Mouse (Mus musculus) brown adipose tissue, adult 24 weeks (tissue): ENCODE measurements at regions not wholly inside any gene's neighbourhood (a gene's known extent, or its start where the extent isn't known, plus 50 kb on each side); places are given as distances from the start of the nearest gene placed in this dataset.

Experiments
- H3K27ac ChIP-seq: fragments of 200-500 bp; replicated peaks from 2 replicates; pipeline ENCODE4 v1.5.1; 2012; ENCODE audit warnings: low read depth, mild to moderate bottlenecking, low read length
- H3K4me1 ChIP-seq: fragments of 200-500 bp; 2 replicates; pipeline ENCODE4 v1.6.1; 2012; ENCODE audit warnings: low read length, mixed read lengths; ENCODE audit not compliant: control insufficient read depth, insufficient read depth, insufficient read length
- H3K4me3 ChIP-seq: fragments of 200-500 bp; 2 replicates; pipeline ENCODE4 v1.5.1; 2012; ENCODE audit warnings: low read depth, mild to moderate bottlenecking, low read length, moderate library complexity; ENCODE audit not compliant: insufficient read depth

- H3K27ac ChIP-seq = no peak overlapping the region
These were observed 130.5 kb upstream of the C1qtnf7 start for GRCm38 (mm10) chr5:43384689-43385375.

GRCm38 (mm10) chr5:43390997-43391396 lies 124.3 kb upstream of the C1qtnf7 start:
- H3K4me3 ChIP-seq = no peak overlapping the region
- peaks cover 4% of the 10 kb centered on the region; the same call in 1 of the 2 replicates for H3K4me1 ChIP-seq
- no peak overlapping the region for H3K27ac ChIP-seq

More at GRCm38 (mm10) chr5:43384689-43385375, 130.5 kb upstream of the C1qtnf7 start:
- H3K4me3 ChIP-seq = no peak overlapping the region
- no peaks in the 10 kb centered on the region for H3K4me1 ChIP-seq

GRCm38 (mm10) chr5:43391412-43392029 lies 123.8 kb upstream of the C1qtnf7 start:
- no peak overlapping the region for H3K4me3 ChIP-seq
- H3K27ac ChIP-seq = no peak overlapping the region
- H3K4me1 ChIP-seq = peaks cover 4% of the 10 kb centered on the region; the same call in 1 of the 2 replicates

- H3K4me1 ChIP-seq = peaks cover 4% of the 10 kb centered on the region; the same call in 1 of the 2 replicates
- no peak overlapping the region for H3K27ac ChIP-seq
- H3K4me3 ChIP-seq = no peak overlapping the region
These were observed 122.3 kb upstream of the C1qtnf7 start for GRCm38 (mm10) chr5:43392908-43393545.

GRCm38 (mm10) chr5:43417259-43417658 lies 98.1 kb upstream of the C1qtnf7 start:
- no peaks in the 10 kb centered on the region for H3K4me1 ChIP-seq
- H3K27ac ChIP-seq = no peak overlapping the region
- H3K4me3 ChIP-seq = no peak overlapping the region

- H3K4me1 ChIP-seq = no peaks in the 10 kb centered on the region
These were observed 92.3 kb upstream of the C1qtnf7 start for GRCm38 (mm10) chr5:43422815-43423687.

GRCm38 (mm10) chr5:43424551-43425257 lies 90.6 kb upstream of the C1qtnf7 start:
- Histone ChIP-seq H3K4me1 (no peaks in the 10 kb centered on the region), H3K4me3 (no peak overlapping the region), H3K27ac (no peak overlapping the region)

More at GRCm38 (mm10) chr5:43422815-43423687, 92.3 kb upstream of the C1qtnf7 start:
- no peak overlapping the region for H3K4me3 ChIP-seq
- no peak overlapping the region for H3K27ac ChIP-seq

- no peak overlapping the region for H3K4me3 ChIP-seq
- H3K4me1 ChIP-seq = no peaks in the 10 kb centered on the region
- no peak overlapping the region for H3K27ac ChIP-seq
These were observed 82.0 kb upstream of the C1qtnf7 start for GRCm38 (mm10) chr5:43433337-43433736.

- no peaks in the 10 kb centered on the region for H3K4me1 ChIP-seq
These were observed 76.1 kb upstream of the C1qtnf7 start for GRCm38 (mm10) chr5:43439191-43439590.

GRCm38 (mm10) chr5:43441306-43441705 lies 74.0 kb upstream of the C1qtnf7 start:
- Histone ChIP-seq H3K4me1 (no peaks in the 10 kb centered on the region), H3K27ac (no peak overlapping the region), H3K4me3 (no peak overlapping the region)

More at GRCm38 (mm10) chr5:43439191-43439590, 76.1 kb upstream of the C1qtnf7 start:
- Histone ChIP-seq H3K27ac (no peak overlapping the region), H3K4me3 (no peak overlapping the region)

GRCm38 (mm10) chr5:43444582-43445214 lies 70.6 kb upstream of the C1qtnf7 start:
- no peak overlapping the region for H3K27ac ChIP-seq
- no peak overlapping the region for H3K4me3 ChIP-seq
- no peaks in the 10 kb centered on the region for H3K4me1 ChIP-seq

GRCm38 (mm10) chr5:43445620-43446019 lies 69.7 kb upstream of the C1qtnf7 start:
- H3K27ac ChIP-seq = no peak overlapping the region
- H3K4me1 ChIP-seq = no peaks in the 10 kb centered on the region
- no peak overlapping the region for H3K4me3 ChIP-seq

- no peak overlapping the region for H3K4me3 ChIP-seq
- H3K4me1 ChIP-seq = no peaks in the 10 kb centered on the region
- H3K27ac ChIP-seq = no peak overlapping the region
These were observed 69.0 kb upstream of the C1qtnf7 start for GRCm38 (mm10) chr5:43446295-43446694.

GRCm38 (mm10) chr5:43456018-43456417 lies 59.3 kb upstream of the C1qtnf7 start:
- Histone ChIP-seq H3K4me1 (no peaks in the 10 kb centered on the region), H3K27ac (no peak overlapping the region), H3K4me3 (no peak overlapping the region)
